Mouse (Mus musculus): ENCODE results near the gene 2410137M14Rik.
"Not testable (repeated sequence)": the region's sequence is repeated elsewhere in the genome, so short reads cannot be mapped to it uniquely, and the experiment has no call there.

The 2410137M14Rik gene

GRCm38 (mm10) chr17:36981221-36981813 is at the start of gene 2410137M14Rik:
Gene 2410137M14Rik (minus strand): TSS chr17:36981237.
- in situ Hi-C loops (cut with MseI, MboI) = no loop called here

GRCm38 (mm10) chr17:37029162-37029561 is 48.1 kb upstream of the 2410137M14Rik start:
- in situ Hi-C loops (cut with MseI, MboI) = no loop called here

GRCm38 (mm10) chr17:37028683-37029120 is 47.7 kb upstream of the 2410137M14Rik start:
- in situ Hi-C loops (cut with MseI, MboI) = no loop called here

- in situ Hi-C loops (cut with MseI, MboI) = no loop called here
Observed at GRCm38 (mm10) chr17:37028212-37028611, 47.2 kb upstream of the 2410137M14Rik start.

- in situ Hi-C loops (cut with MseI, MboI) = no loop called here
Observed at GRCm38 (mm10) chr17:37027486-37027885, 46.4 kb upstream of the 2410137M14Rik start.

DNA sequence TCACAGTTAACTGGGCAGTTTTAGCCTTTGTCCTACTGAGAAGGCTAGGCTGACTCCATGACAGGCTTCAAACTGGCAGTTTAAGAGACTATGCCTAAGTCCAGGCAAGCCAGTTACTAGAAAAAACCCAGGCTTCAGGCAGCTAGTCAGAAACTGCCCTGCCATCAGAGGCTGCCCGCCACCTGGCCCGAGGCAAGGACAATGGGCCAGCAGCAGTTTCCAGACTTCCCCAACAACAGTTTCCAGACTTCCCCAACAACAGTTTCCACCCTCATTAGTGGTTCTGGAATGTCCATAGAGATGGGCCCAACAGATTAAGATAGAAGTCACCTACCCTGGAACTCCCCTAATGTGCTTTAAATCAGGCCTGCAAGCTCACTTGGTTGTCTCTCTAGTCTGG is 45.4 kb upstream of the 2410137M14Rik start:
- in situ Hi-C loops (cut with MseI, MboI) = no loop called here

- in situ Hi-C loops (cut with MseI, MboI) = no loop called here
Observed at GRCm38 (mm10) chr17:37022628-37023576, 41.9 kb upstream of the 2410137M14Rik start, which contains the start of gene Mog. Gene Mog (minus strand): TSS chr17:37023398.

GRCm38 (mm10) chr17:37019242-37019641 is 38.2 kb upstream of the 2410137M14Rik start:
- in situ Hi-C loops (cut with MseI, MboI) = not testable (repeated sequence)

DNA sequence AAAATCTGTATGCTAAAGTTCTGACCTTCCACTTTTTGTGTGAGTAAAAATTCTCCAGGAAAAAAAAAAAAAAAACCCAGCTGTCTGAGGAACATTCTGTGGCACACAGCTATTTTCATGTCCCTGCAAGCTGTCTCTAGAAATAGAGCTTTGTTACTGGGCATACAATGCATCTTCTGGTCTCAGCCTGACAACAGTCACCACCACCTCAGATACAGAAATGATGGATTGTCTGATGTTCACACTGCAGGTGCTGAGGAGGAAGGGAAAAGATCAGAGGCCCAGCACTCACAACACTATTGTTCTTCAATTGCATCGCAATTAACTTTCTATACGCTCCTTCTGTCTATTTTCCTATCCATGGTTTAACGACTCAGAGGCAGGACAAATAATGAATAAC is 37.3 kb upstream of the 2410137M14Rik start:
- in situ Hi-C loops (cut with MseI, MboI) = no loop called here

GRCm38 (mm10) chr17:37016333-37016732 is 35.3 kb upstream of the 2410137M14Rik start:
- in situ Hi-C loops (cut with MseI, MboI) = no loop called here

DNA sequence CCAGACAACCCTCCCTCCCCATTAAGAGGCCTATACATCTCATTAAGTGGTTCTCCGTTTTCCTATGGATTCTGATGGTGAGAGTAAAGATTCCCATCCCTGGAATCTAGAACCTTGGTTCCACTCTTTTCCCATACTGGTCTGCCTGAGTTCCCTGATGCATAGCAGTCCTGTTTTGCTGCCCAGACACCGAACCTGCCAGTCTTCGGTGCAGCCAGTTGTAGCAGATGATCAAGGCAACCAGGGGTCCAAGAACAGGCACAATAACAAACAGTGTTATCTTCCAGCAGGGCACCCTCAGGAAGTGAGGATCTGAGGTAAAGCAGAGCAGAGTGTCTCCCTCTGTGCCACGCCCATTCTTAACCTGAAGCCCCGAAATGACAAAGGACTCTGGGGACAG is 31.1 kb upstream of the 2410137M14Rik start:
- in situ Hi-C loops (cut with MseI, MboI) = no loop called here

DNA sequence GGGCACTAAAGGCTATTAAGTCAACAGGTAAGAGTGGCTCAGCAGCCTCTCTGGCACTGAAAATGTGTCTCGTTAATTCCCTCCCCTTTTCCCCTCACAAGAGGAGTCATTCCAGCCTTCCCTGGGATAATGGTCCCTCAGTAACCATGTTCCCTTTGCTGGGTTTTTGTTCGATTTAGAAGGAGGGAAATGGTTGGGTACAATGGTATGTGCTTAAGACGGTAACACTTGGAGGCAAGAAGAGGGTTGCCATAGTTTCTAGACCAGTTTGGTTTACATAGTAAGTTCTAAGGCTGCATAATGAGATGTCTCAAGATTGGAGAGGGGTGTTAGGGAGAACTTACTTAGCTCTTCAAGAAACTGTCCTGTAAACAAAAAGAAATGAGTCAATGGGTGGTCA is 30.7 kb upstream of the 2410137M14Rik start:
- in situ Hi-C loops (cut with MseI, MboI) = no loop called here

DNA sequence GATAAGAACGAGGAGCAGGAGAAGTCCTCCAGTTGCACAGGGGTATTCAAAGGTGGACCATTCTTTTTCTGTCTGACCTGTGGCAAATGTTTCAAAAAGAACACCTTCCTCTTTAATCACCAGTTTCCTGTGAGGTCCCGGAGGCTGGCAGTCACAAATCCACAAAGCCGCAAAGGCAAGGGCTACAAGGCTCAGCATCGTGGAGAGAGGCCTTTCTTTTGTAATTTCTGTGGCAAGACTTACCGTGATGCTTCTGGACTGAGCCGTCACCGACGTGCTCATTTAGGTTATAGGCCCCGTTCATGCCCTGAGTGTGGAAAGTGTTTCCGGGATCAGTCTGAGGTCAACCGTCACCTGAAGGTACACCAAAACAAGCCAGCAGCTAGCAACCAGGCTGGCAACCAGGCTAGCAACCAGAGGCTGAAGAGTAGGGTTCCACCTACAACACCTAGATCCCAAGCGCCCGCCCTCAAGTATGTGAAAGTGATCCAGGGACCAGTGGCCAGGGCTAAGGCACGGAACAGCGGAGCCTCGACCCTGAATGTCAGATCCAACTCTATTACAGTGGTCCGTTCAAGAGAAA is 28.5 kb upstream of the 2410137M14Rik start:
- in situ Hi-C loops (cut with MseI, MboI) = no loop called here

DNA sequence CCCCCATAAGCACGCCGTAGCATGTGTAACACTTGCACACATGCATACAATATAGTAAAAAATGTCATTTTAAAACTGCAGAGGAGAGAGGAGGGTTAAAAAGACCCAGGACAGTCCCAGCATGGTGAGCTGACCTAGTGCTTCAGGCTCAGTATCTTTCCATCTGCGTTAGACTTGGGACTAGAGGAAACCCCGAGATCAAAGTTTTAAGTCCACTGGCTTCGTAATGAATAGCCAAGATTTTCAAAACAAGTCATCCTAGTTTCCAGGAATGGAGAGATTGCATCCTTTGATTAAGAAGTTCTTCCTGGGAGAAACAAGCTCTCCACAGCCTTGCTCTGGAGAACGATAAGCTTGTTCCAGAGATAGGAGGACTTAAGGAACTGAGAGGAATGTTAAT is 27.1 kb upstream of the 2410137M14Rik start:
- in situ Hi-C loops (cut with MseI, MboI) = no loop called here

GRCm38 (mm10) chr17:37003366-37003765 is 22.3 kb upstream of the 2410137M14Rik start:
- in situ Hi-C loops (cut with MseI, MboI) = no loop called here

DNA sequence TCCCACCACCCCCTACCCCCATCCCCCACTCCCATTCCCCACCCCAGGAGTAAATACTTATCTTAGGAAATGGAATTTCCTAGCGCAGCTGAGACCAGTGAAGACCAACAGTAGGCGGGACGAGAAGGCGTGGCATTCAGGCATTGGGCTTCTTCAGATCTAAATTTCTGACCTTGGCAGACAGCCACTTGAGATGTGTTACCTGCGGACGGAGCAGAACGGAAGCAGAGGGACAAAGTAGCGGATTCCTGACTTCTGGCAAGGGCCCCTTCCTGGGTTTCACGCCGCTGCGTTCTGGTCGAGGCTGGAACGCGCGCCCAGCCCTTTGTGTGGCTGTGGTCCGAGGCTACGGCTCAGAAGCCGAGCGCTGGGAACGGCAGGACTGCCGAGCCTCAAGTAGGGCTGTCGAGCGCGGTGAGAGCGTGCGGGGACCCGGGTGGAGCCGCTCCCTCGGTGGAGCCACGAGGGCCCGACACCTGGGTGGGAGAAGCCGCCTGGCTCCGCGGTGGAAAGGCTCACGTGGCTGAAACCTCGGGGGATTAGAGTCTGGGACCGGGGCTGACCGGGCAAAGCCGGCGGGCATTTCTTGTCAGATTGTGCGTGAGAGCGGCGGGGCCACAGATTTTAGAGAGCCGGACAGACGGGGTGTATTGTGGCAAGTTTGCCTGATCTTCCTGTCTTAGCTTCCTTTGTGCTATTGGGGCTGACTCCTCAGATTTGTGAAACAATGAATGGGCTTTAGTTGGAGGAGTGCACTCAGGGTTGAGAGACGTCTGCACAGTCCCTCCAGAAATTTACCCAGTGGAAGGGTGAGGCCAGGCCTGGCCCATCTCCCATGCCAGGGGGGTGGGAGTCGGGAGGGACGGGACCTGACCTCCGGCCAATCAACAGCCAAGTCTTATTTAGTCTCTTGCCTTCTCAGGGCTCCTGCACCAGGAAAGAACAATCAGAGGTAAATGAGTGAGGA is 21.6 kb upstream of the 2410137M14Rik start:
- in situ Hi-C loops (cut with MseI, MboI) = no loop called here

DNA sequence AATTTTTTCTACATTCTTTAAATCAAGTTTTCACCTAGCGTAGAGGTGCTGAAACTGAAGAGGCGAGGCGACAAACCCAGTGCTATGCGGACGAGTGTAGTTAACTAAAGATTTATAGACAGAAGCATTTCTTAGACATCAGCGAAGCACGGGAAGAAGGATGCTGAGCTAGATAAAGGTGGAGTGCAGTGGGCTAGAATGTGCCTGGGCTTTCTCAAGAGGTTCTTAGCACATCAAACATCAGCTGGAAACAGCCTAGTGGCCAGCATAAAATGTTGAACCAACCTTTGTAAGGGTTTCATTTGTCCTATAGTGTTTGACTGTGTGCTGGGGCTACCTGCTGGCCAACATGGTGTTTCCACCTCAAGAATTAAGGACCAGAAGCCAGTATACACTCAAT is 19.8 kb upstream of the 2410137M14Rik start, which contains the start of gene Zfp57:
Gene Zfp57, plus strand, starts transcription at position 301 of the 400 bp plus-strand sequence.
- in situ Hi-C loops (cut with MseI, MboI) = no loop called here

DNA sequence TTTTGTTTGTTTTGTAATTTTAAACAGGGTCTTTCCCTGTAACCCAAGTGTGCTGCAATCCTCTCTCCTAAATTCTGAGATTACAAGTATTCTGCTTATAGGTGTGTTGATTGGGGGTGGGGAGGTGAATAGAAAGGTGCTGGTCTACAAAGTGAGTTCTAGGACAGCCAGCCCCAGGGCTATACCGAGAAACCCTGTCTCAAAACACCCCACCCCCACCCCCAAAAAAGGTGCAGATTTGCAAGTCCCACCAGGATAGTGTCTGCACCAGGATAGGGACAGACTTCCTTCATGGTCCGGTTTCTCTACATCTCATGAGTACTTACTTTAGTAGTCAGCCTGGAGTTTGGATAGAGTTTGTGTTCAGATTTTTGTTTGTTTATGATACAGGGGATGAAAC is 17.4 kb upstream of the 2410137M14Rik start:
- in situ Hi-C loops (cut with MseI, MboI) = loop anchor here (5.0 kb wide), 1 partner anchor 81 kb away; no protein-coding TSS in a partner anchor

DNA sequence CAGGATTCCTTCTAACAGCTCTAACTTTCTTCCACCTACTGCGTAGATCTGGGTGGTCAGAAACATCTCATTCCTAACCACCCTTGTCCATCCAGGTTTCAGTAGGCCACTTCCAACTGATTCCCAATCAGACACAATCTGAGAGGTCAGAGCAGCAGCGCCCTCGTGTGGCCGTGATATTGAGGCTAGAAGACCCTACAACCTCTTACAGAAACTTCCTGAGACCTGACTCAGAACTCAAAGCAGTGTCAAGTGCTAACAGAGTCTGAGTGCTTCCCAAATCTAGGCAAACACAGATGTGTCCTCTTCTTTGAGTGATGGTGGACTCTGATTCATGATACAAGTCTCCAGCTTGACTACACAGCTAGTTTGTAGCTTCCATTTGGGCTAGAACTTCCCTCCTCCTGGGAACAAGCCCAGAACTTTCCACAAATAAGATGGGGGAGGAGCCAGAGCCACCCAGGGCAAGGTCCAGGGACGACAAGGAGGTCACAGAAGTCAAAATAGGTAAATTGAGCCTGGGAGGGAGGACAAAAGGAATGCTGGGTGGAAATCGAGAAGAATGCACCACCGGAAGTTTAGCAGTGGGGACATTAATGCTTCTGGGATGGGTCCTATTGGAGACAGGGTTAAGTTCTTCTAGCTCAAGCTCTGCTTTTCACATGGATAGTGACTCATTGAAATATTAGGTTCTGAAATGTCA is 16.1 kb upstream of the 2410137M14Rik start:
- in situ Hi-C loops (cut with MseI, MboI) = loop anchor here (5.0 kb wide), 1 partner anchor 80 kb away; no protein-coding TSS in a partner anchor

GRCm38 (mm10) chr17:36995448-36995847 is 14.4 kb upstream of the 2410137M14Rik start:
- in situ Hi-C loops (cut with MseI, MboI) = loop anchor here (5.0 kb wide), 1 partner anchor 78 kb away; no protein-coding TSS in a partner anchor

Data from mouse trophoblast stem cell (cell line).